Mouse (Mus musculus): ENCODE data around the gene Tmem253. TPM values are rescaled to one million over a fixed set of nuclear protein-coding genes. Genes with fewer than 3 reads are reported as not detected.
"Not testable (repeated sequence)": the region's sequence is repeated elsewhere in the genome, so short reads cannot be mapped to it uniquely, and the experiment has no call there.

Gene Tmem253
- polyA plus RNA-seq, 1 experiment from 2014 or later = 0.59 TPM

GRCm38 (mm10) chr14:52039332-52039731 is 23.9 kb downstream of the Tmem253 start:
- no peak overlapping the region for H3K4me3 ChIP-seq
- whole genome bisulfite sequencing = 92% methylated on average over 5 of the region's 5 CpGs
- no peaks in the 10 kb centered on the region for H3K36me3 ChIP-seq
- H3K4me1 ChIP-seq = no peaks in the 10 kb centered on the region
- no peak overlapping the region for H3K27ac ChIP-seq
- no peaks in the 10 kb centered on the region for H3K9me3 ChIP-seq (replicated peaks)
- no peaks in the 10 kb centered on the region for H3K27me3 ChIP-seq
- H3K4me2 ChIP-seq (replicated peaks) = no peak overlapping the region
- ATAC-seq (ENCODE audit: low FRiP score) = no peak
- no peak overlapping the region for H3K9ac ChIP-seq

GRCm38 (mm10) chr14:52042359-52042758 is 26.9 kb downstream of the Tmem253 start, which contains the start of gene Olfr221:
Gene Olfr221, minus strand, starts transcription at chr14:52042459.
- not testable (repeated sequence) for ATAC-seq (ENCODE audit: low FRiP score); H3K4me3 ChIP-seq; H3K36me3 ChIP-seq; H3K27ac ChIP-seq; H3K4me2 ChIP-seq (replicated peaks); H3K27me3 ChIP-seq; H3K9ac ChIP-seq; H3K9me3 ChIP-seq (replicated peaks)
- peaks cover 15% of the 10 kb centered on the region for H3K4me1 ChIP-seq
- 68% methylated on average over 3 of the region's 3 CpGs for WGBS

DNA sequence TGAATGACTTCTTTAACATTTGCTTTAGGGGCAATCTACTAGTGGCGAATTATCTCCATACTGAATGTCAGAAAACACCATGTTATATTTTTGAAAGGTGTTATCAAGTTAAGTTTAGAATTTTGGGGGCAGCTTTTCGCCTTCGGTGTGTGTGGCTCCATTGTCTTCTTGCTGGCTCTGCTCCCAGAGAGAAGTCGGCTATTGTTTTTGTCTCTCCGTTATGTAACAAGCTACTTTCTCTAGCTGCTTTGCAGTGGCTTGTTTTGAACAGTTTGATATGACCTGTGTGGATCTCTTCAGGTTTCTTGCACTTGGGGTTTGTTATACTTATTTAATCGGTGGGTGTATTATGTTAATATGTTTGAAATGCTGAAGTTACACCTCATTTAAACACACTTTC is 28.0 kb downstream of the Tmem253 start:
- no peak overlapping the region for H3K27ac ChIP-seq
- no peak overlapping the region for H3K4me2 ChIP-seq (replicated peaks)
- H3K27me3 ChIP-seq = no peaks in the 10 kb centered on the region
- peaks cover 15% of the 10 kb centered on the region for H3K4me1 ChIP-seq
- no peak for ATAC-seq (ENCODE audit: low FRiP score)
- H3K36me3 ChIP-seq = no peaks in the 10 kb centered on the region
- no peak overlapping the region for H3K4me3 ChIP-seq
- H3K9me3 ChIP-seq (replicated peaks) = no peaks in the 10 kb centered on the region
- WGBS = 70% methylated on average over 6 of the region's 6 CpGs
- H3K9ac ChIP-seq = no peak overlapping the region

DNA sequence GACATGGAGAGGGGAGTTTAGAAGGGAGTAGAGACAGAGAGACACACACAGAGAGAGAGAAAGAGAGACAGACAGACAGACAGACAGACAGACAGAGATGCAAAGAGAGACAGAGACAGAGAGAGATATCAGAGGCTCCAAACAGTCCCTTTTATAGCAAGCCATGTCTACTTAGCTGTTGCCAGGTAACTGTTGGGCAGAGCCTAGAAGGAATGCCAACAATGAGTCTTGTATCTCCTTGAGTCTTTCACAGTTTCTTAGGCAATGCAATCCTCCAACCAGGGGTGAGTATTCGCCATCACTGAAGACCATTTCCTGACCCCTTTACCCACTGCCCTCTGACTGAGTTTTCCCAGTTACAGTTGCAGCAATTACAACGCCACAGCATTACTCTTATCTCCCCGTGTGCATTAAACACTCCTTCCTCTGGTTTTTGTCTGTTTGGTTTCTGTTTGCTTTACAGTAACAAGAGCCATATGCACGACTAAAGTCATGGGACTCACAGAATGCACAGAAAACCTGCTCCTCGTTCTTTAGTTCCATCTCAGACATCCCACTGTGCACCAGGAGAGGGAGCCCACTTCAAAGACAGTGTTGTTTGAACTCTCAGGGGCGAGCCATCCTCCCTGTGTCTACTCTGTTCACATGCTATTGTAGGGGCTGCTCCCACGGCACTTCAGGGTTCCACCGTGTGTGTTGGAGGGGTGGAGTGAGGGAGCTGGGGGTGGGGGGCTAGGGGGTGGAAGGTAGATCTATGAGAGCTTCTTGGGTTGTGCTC is 29.6 kb downstream of the Tmem253 start:
- ATAC-seq (ENCODE audit: low FRiP score) = peak; percentile 75; the same call in 1 of the 2 replicates
- WGBS = 9% methylated on average over 8 of the region's 8 CpGs
- no peak overlapping the region for H3K4me3 ChIP-seq
- H3K27me3 ChIP-seq = no peaks in the 10 kb centered on the region
- 0 out of 2 replicates have a peak overlapping the region, but pooled peaks have one; percentile 1 for H3K4me2 ChIP-seq (replicated peaks)
- H3K4me1 ChIP-seq = peaks cover 15% of the 10 kb centered on the region
- no peak overlapping the region for H3K9ac ChIP-seq
- no peak overlapping the region for H3K27ac ChIP-seq
- no peaks in the 10 kb centered on the region for H3K9me3 ChIP-seq (replicated peaks)
- no peaks in the 10 kb centered on the region for H3K36me3 ChIP-seq

DNA sequence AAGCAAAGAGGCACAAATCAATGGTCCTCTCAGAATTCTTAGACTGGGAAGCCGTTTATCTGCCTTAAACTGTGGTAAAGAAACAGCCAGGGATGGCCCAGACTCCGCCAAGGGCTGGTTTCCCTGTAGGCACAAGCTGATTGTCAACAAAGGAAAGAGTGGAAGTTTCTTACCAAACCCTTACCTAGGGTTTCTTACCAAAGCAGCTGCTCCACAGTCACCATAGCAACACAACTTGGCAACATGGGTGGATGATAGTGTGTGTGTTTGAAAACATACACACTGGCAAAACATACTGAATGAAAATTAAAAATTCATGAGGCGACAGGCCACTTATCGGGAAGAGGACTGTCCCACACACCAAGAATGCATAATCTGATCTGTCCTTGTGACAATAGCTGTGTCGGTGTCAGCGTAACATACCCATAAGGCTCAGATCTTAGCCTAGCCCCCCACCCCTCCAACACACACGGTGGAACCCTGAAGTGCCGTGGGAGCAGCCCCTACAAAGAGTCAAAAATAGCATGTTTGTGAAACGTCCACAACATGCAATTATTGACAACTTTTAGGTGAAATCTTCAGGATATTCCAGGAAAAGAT is 30.6 kb downstream of the Tmem253 start:
- no peak for ATAC-seq (ENCODE audit: low FRiP score)
- WGBS = 57% methylated on average over 9 of the region's 9 CpGs

DNA sequence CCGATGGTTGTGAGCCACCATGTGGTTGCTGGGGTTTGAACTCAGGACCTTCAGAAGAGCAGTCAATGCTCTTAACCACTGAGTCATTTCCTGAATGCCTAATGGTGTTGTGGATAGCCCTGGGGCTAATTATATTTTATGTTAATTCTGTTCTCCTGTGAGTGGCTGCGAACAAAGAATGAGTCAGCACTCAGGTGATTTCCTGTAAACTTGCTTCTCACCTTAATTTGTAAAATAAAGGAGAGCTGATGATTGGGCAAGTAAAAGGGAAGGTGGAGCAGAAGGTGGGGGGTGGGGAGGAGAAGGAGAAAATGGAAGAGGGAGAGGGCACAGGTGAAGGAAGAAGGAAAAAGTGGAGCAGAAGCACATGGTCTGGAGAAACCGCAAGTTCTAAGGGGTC is 37.3 kb downstream of the Tmem253 start:
- not testable (repeated sequence) for H3K9ac ChIP-seq; H3K4me3 ChIP-seq; H3K27me3 ChIP-seq; H3K36me3 ChIP-seq; ATAC-seq (ENCODE audit: low FRiP score); H3K4me1 ChIP-seq; H3K27ac ChIP-seq; H3K9me3 ChIP-seq (replicated peaks); H3K4me2 ChIP-seq (replicated peaks)
- WGBS = 90% methylated on average over 3 of the region's 3 CpGs

More for the DNA sequence above, 30.6 kb downstream of the Tmem253 start:
- H3K9me3 ChIP-seq (replicated peaks) = no peaks in the 10 kb centered on the region
- H3K4me3 ChIP-seq = no peak overlapping the region
- no peak overlapping the region for H3K9ac ChIP-seq
- H3K27me3 ChIP-seq = no peaks in the 10 kb centered on the region
- H3K4me2 ChIP-seq (replicated peaks) = no peak overlapping the region
- no peaks in the 10 kb centered on the region for H3K36me3 ChIP-seq
- peaks cover 15% of the 10 kb centered on the region for H3K4me1 ChIP-seq
- no peak overlapping the region for H3K27ac ChIP-seq

- 75% methylated on average over 4 of the region's 4 CpGs for WGBS
- Histone ChIP-seq H3K27ac (no peak overlapping the region), H3K9me3 (replicated peaks) (no peaks in the 10 kb centered on the region), H3K4me1 (no peaks in the 10 kb centered on the region), H3K36me3 (no peaks in the 10 kb centered on the region), H3K27me3 (no peaks in the 10 kb centered on the region), H3K4me3 (no peak overlapping the region), H3K4me2 (replicated peaks) (no peak overlapping the region), H3K9ac (no peak overlapping the region)
- no peak for ATAC-seq (ENCODE audit: low FRiP score)
These were observed 44.5 kb downstream of the Tmem253 start for GRCm38 (mm10) chr14:52059982-52060381.

DNA sequence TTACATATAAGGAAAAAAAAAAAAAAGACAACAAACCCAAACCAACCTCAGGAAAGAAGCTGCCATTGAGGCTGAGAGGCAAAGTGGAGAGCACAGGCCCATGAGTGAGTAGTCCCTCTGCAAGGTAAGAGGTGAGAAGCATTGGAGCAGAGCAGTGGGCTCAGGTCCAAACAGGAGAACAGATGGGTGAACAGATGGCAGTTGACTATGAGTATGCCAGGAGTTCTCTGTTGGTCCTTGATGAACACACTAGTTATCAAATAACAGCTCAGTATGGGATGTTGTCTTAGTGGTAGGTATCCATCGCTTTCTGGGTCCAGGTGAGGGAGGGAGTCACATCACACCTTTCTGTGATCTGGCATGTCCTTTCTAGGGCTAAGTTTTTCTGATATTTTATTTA is 45.3 kb downstream of the Tmem253 start:
- Histone ChIP-seq H3K9ac (no peak overlapping the region), H3K9me3 (replicated peaks) (no peaks in the 10 kb centered on the region), H3K27me3 (no peaks in the 10 kb centered on the region), H3K4me1 (no peaks in the 10 kb centered on the region), H3K4me3 (no peak overlapping the region), H3K27ac (no peak overlapping the region), H3K36me3 (no peaks in the 10 kb centered on the region), H3K4me2 (replicated peaks) (no peak overlapping the region)
- ATAC-seq (ENCODE audit: low FRiP score) = no peak
- WGBS = 79% methylated on average over 1 of the region's 1 CpGs

DNA sequence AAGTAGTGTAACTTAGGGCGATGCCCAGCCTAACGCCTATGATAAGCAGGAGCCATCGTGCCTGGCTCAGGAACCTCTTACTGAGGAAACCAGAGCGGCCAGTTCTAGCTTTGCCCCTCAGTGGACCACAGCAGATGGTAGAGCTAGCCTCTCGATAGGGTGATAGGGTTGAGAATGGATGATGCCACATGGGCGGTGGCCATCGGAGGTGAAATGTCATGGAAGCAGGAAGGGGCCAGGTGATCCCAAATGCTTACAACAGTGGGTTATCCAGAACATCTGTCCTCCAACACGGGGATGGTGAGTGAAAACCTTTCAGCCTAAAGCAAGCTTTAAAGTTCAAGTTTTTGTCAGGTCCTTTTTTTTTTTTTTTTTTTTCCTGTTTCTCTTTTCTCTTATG is 46.3 kb downstream of the Tmem253 start:
- Histone ChIP-seq H3K9me3 (replicated peaks) (no peaks in the 10 kb centered on the region), H3K4me3 (no peak overlapping the region), H3K27me3 (no peaks in the 10 kb centered on the region), H3K36me3 (no peaks in the 10 kb centered on the region), H3K4me2 (replicated peaks) (no peak overlapping the region), H3K27ac (no peak overlapping the region), H3K9ac (no peak overlapping the region), H3K4me1 (no peaks in the 10 kb centered on the region)
- WGBS = 88% methylated on average over 8 of the region's 8 CpGs
- no peak for ATAC-seq (ENCODE audit: low FRiP score)

GRCm38 (mm10) chr14:52066135-52066534 is 50.7 kb downstream of the Tmem253 start:
- Histone ChIP-seq H3K9ac (no peak overlapping the region), H3K4me1 (no peaks in the 10 kb centered on the region), H3K27ac (no peak overlapping the region), H3K4me2 (replicated peaks) (no peak overlapping the region), H3K36me3 (peaks cover 6% of the 10 kb centered on the region), H3K9me3 (replicated peaks) (no peaks in the 10 kb centered on the region), H3K27me3 (no peaks in the 10 kb centered on the region), H3K4me3 (no peak overlapping the region)
- no peak for ATAC-seq (ENCODE audit: low FRiP score)
- 54% methylated on average over 4 of the region's 4 CpGs for WGBS
